Mouse (Mus musculus): ENCODE results near the gene Naa80. TPM values are rescaled to one million over a fixed set of nuclear protein-coding genes. Genes with fewer than 3 reads are reported as not detected.
"Not testable (repeated sequence)": the region's sequence is repeated elsewhere in the genome, so short reads cannot be mapped to it uniquely, and the experiment has no call there.

Gene Naa80
- polyA plus RNA-seq, 1 experiment from 2014 or later = 14.7 TPM

DNA sequence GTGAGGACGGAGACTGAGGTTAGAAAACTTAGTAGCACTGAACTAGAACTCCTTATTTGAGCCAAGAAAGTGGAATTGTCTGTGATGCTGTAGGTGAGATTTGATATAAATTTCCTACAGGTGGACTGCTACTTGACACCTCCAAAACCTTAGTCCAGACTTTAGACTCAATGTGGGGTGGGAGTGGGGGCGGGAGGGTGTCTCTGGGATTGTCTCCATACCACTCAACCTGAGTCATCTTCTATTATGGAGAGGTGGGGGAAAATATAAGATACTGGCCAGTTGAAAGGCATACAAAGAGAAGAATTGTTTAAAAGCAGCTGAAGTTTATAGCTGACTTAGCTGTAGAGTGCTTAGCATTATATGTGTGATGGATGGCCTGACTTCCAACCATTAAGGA lies 23.0 kb upstream of the Naa80 start:
- Histone ChIP-seq H3K9ac (peak overlapping the region; percentile 76), H3K36me3 (ENCODE audit: insufficient read depth) (peaks cover 46% of the 10 kb centered on the region), H3K4me1 (ENCODE audit: insufficient read depth) (peaks cover 30% of the 10 kb centered on the region), H3K27me3 (ENCODE audit: insufficient read depth, low read length) (no peaks in the 10 kb centered on the region), H3K4me3 (ENCODE audit: low read depth, low read length) (peak overlapping the region; percentile 68), H3K27ac (ENCODE audit: low read depth) (peak overlapping the region; percentile 98; the same call in 1 of the 2 replicates), H3K9me3 (ENCODE audit: low read depth, low read length) (no peaks in the 10 kb centered on the region), H3K4me2 (peak overlapping the region; percentile 97)
- WGBS = 28% methylated on average over 2 of the region's 2 CpGs
- DNase-seq = no peak
- TF ChIP-seq CTCF (IDR thresholded peaks at IDR 0.05; ENCODE audit: low read depth) = no peak
- no peak for ATAC-seq (ENCODE audit: insufficient read depth)

DNA sequence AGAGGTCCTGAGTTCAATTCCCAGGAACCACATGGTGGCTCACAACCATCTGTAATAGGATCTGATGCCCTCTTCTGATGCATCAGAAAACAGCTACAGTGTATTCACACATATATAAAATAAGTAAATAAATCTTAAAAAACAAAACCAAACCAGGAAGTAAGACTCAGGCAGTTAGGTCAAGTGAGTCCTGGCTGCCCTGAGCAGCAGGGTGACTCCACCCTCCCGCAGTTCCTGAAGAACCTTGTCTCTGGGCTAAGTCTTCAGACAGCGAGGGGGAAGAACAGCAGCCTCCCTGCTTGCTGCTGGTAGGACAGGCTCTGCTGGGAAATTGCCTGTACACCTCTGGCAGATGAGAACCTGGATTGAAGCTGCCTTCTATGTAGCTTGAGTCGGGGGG lies 22.3 kb upstream of the Naa80 start:
- TF ChIP-seq CTCF (IDR thresholded peaks at IDR 0.05; ENCODE audit: low read depth) = no peak
- Histone ChIP-seq H3K4me3 (ENCODE audit: low read depth, low read length) (peak overlapping the region; percentile 68), H3K4me1 (ENCODE audit: insufficient read depth) (peaks cover 26% of the 10 kb centered on the region), H3K4me2 (peak overlapping the region; percentile 97), H3K36me3 (ENCODE audit: insufficient read depth) (peaks cover 52% of the 10 kb centered on the region), H3K27ac (ENCODE audit: low read depth) (no peak overlapping the region), H3K9ac (no peak overlapping the region; the same call in 1 of the 2 replicates), H3K27me3 (ENCODE audit: insufficient read depth, low read length) (no peaks in the 10 kb centered on the region), H3K9me3 (ENCODE audit: low read depth, low read length) (no peaks in the 10 kb centered on the region)
- DNase-seq (no peak), ATAC-seq (ENCODE audit: insufficient read depth) (no peak)
- 60% methylated on average over 3 of the region's 3 CpGs for WGBS

DNA sequence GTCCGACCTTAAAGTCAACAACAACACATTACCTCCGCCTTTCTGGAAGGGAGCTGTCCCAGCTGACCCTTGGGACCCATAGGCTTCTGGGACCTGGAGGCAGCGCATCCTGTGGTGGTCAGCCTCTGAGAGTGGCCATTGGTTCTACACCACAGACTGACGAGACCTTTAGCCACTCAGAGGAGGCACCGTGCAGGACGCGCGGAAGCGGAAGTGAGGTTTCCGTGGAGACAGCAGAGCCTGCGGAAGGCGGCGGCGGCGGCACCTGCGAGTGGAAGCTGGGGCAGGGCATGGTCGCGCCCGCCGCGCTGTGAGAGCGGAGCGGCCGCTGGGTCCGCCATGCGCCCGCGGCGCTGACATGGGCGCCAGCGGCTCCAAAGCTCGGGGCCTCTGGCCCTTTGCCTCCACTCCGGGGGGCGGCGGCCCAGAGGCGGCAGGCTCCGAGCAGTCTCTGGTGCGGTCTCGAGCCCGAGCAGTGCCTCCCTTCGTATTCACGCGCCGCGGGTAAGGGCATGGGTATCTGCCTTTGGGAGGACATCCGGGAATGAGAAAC lies 15.6 kb upstream of the Naa80 start, which contains the start of gene Tusc2:
Tusc2 (plus strand) TSS at position 227 of the 553 bp plus-strand sequence.
- ATAC-seq (ENCODE audit: insufficient read depth) = peak; percentile 94
- DNase-seq = peak; percentile 96
- H3K36me3 ChIP-seq (ENCODE audit: insufficient read depth) = peaks cover 62% of the 10 kb centered on the region
- H3K4me3 ChIP-seq (ENCODE audit: low read depth, low read length) = peak within 1 kb of the TSS; percentile 88
- no peak for TF ChIP-seq CTCF (IDR thresholded peaks at IDR 0.05; ENCODE audit: low read depth)
- peak within 1 kb of the TSS; percentile 50; the same call in 1 of the 2 replicates for H3K27ac ChIP-seq (ENCODE audit: low read depth)
- WGBS = under 1% methylated on average over 46 of the region's 46 CpGs
- peak within 1 kb of the TSS; percentile 81 for H3K4me2 ChIP-seq
- H3K9ac ChIP-seq = peak within 1 kb of the TSS; percentile 73
- H3K4me1 ChIP-seq (ENCODE audit: insufficient read depth) = peaks cover 10% of the 10 kb centered on the region
- no peaks in the 10 kb centered on the region for H3K9me3 ChIP-seq (ENCODE audit: low read depth, low read length)
- no peaks in the 10 kb centered on the region for H3K27me3 ChIP-seq (ENCODE audit: insufficient read depth, low read length)

DNA sequence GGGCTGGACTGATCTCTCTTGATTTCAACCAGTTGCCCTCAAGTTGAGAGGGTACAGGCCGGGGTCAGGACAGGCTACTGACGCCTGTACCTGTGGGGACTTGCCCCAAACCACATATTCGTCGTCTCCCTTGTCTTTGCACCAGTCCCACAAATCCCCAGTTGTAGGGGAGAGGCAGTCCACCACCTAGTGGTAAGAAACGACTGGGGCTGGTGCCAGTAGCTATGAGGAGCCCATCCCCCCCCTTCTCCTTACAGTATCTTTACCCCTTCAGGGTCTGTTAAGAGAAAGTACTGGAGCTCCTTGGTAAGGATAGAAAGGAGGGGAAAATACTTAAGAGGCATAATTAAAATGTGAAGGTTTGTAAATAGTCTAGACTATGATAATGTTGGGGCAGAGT lies 13.1 kb upstream of the Naa80 start:
- Histone ChIP-seq H3K4me3 (ENCODE audit: low read depth, low read length) (peak overlapping the region; percentile 11), H3K4me2 (peak overlapping the region; percentile 50), H3K4me1 (ENCODE audit: insufficient read depth) (peaks cover 18% of the 10 kb centered on the region), H3K36me3 (ENCODE audit: insufficient read depth) (peaks cover 41% of the 10 kb centered on the region)
- not testable (repeated sequence) for DNase-seq; H3K27me3 ChIP-seq (ENCODE audit: insufficient read depth, low read length); H3K9ac ChIP-seq; H3K9me3 ChIP-seq (ENCODE audit: low read depth, low read length); H3K27ac ChIP-seq (ENCODE audit: low read depth); ATAC-seq (ENCODE audit: insufficient read depth)
- peak; percentile 41 for TF ChIP-seq CTCF (IDR thresholded peaks at IDR 0.05; ENCODE audit: low read depth)
- WGBS = 43% methylated on average over 5 of the region's 5 CpGs

DNA sequence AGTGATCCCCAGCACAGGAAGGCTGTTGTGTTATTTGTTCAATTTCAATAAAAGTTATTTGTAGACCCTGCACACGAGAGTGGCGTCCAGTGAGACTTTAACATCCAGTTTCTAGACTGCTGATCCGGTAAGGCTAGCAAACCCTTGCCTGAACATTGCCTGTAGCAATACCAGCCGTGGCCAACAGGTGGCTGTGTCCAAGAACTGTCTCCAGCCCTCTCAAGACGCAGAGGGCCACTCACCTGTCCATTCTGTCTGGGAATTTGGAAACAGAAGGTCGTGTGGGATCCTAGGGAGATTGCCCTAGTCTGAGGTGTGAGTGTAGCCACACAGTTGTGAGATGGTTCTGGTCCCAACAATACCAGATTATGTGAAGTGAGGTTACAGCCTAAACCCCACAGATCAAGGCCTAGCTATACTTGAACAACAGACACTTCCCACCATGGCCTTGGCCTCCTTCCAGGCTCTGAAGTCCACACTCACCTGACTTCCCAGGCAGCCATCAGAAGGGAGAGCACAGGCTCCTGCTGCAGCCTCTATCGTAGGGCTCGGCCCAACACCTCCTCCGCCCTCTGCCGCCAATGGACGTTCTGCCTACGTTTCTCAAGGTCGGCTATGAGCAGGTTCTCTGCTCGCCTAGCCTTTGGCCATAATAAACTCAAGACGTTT lies 12.5 kb upstream of the Naa80 start:
- peak overlapping the region; percentile 80 for H3K27ac ChIP-seq (ENCODE audit: low read depth)
- H3K27me3 ChIP-seq (ENCODE audit: insufficient read depth, low read length) = no peaks in the 10 kb centered on the region
- 51% methylated on average over 15 of the region's 15 CpGs for WGBS
- peaks cover 41% of the 10 kb centered on the region for H3K36me3 ChIP-seq (ENCODE audit: insufficient read depth)
- H3K4me1 ChIP-seq (ENCODE audit: insufficient read depth) = peaks cover 24% of the 10 kb centered on the region
- ATAC-seq (ENCODE audit: insufficient read depth) = no peak
- H3K9ac ChIP-seq = no peak overlapping the region
- H3K4me3 ChIP-seq (ENCODE audit: low read depth, low read length) = peak overlapping the region; percentile 13; the same call in 1 of the 2 replicates
- peak; percentile 91 for DNase-seq
- no peaks in the 10 kb centered on the region for H3K9me3 ChIP-seq (ENCODE audit: low read depth, low read length)
- peak overlapping the region; percentile 50 for H3K4me2 ChIP-seq
- TF ChIP-seq CTCF (IDR thresholded peaks at IDR 0.05; ENCODE audit: low read depth) = peak; percentile 91

DNA sequence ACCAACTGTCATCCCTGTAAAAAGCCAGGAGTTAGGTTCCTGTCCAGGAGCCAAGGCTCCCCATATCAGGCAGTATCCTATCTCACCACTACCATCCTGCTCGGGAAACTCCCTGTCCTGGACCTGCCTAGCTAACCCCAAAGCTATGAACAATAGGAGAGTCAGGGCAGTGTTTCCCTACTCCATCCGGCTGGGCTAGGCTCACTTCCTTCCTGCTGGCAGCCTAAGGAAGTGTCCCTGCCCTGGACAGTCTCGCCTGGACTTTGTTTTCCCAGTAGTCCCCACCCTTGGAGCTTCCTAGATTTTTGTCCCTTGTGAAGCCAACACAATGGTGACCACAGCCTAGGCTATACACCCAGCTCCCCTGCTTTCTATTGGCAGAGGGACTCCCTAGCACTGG lies 11.8 kb upstream of the Naa80 start:
- no peak overlapping the region for H3K9ac ChIP-seq
- peak overlapping the region; percentile 13; the same call in 1 of the 2 replicates for H3K4me3 ChIP-seq (ENCODE audit: low read depth, low read length)
- ATAC-seq (ENCODE audit: insufficient read depth) (no peak), DNase-seq (peak; percentile 67)
- no peaks in the 10 kb centered on the region for H3K9me3 ChIP-seq (ENCODE audit: low read depth, low read length)
- no peaks in the 10 kb centered on the region for H3K27me3 ChIP-seq (ENCODE audit: insufficient read depth, low read length)
- no peak; the same call in 1 of the 2 replicates for TF ChIP-seq CTCF (IDR thresholded peaks at IDR 0.05; ENCODE audit: low read depth)
- peaks cover 28% of the 10 kb centered on the region for H3K4me1 ChIP-seq (ENCODE audit: insufficient read depth)
- H3K27ac ChIP-seq (ENCODE audit: low read depth) = peak overlapping the region; percentile 92
- 57% methylated on average over 3 of the region's 3 CpGs for WGBS
- H3K36me3 ChIP-seq (ENCODE audit: insufficient read depth) = peaks cover 41% of the 10 kb centered on the region
- peak overlapping the region; percentile 65 for H3K4me2 ChIP-seq

DNA sequence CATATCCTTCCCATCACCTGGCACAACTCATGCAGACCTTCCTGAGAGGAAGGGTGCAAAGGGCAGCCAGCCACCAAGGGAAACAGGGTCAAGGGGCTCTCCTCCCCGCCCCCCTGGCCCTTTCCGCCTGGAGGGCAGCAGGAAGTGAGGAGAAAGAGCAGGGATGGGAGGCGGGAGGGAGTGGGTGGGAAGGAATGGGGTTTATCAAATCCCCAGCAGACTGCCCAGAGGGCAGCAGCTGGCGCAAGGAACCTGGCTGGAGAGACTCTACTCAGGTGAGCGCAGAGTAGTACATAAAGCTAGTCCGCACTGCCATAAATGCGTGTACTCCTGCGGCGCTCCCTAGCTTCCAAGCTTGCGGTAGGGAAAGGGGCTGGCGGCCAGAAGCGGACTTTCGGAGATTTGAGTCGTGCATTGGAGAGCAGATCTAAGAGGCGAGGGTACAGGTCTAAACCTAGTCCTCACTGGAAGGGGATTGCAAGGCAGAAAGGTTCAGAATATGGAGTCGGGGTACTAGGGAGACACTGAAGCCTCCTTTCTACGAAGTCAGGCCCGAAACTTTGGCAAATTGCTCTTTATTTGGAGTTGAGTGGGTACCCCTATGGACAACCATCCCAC lies 10.9 kb upstream of the Naa80 start, which contains the start of gene Hyal2:
Hyal2 (plus strand) TSS at position 244 of the 618 bp plus-strand sequence.
- TF ChIP-seq CTCF (IDR thresholded peaks at IDR 0.05; ENCODE audit: low read depth) = no peak
- Histone ChIP-seq H3K36me3 (ENCODE audit: insufficient read depth) (peaks cover 42% of the 10 kb centered on the region), H3K27me3 (ENCODE audit: insufficient read depth, low read length) (no peaks in the 10 kb centered on the region), H3K27ac (ENCODE audit: low read depth) (peak within 1 kb of the TSS; percentile 92), H3K4me3 (ENCODE audit: low read depth, low read length) (peak within 1 kb of the TSS; percentile 84), H3K9ac (peak within 1 kb of the TSS; percentile 89), H3K4me1 (ENCODE audit: insufficient read depth) (peaks cover 28% of the 10 kb centered on the region), H3K4me2 (peak within 1 kb of the TSS; percentile 65), H3K9me3 (ENCODE audit: low read depth, low read length) (no peaks in the 10 kb centered on the region)
- ATAC-seq (ENCODE audit: insufficient read depth) (no peak; the same call in 1 of the 2 replicates), DNase-seq (no peak)
- 7% methylated on average over 18 of the region's 18 CpGs for WGBS
